Mouse (Mus musculus) megakaryocyte, adult 5-6 weeks (primary cell): ENCODE measurements at regions not wholly inside any gene's neighbourhood (a gene's known extent, or its start where the extent isn't known, plus 50 kb on each side); places are given as distances from the start of the nearest gene placed in this dataset.

Experiments used
- ATAC-seq: 2 replicates; pipeline ENCODE4 v1.8.0; 2016; ENCODE audit warnings: mild to moderate bottlenecking, inconsistent platforms; ENCODE audit not compliant: poor library complexity, severe bottlenecking

DNA sequence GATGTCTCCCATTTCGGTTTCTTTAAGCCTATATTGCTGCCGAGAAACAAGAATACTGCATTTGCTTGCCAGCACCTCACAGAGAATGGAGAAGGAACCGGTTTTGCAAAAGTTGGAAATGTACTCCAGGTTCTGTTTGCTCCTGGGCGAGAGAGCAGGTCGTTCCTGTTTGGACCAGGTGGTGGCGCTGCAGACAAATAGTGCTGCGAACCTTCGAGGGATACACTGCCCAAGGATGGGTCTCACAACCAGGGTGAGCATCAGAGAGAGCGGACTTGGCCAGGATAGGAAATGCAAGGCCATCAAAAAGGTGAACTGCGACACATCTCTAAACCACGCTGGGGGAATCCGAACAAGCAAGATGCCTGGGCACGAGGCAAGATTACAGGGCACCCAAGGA, 54.0 kb upstream of the Ets2 start:
- peak; percentile 89 for ATAC-seq

DNA sequence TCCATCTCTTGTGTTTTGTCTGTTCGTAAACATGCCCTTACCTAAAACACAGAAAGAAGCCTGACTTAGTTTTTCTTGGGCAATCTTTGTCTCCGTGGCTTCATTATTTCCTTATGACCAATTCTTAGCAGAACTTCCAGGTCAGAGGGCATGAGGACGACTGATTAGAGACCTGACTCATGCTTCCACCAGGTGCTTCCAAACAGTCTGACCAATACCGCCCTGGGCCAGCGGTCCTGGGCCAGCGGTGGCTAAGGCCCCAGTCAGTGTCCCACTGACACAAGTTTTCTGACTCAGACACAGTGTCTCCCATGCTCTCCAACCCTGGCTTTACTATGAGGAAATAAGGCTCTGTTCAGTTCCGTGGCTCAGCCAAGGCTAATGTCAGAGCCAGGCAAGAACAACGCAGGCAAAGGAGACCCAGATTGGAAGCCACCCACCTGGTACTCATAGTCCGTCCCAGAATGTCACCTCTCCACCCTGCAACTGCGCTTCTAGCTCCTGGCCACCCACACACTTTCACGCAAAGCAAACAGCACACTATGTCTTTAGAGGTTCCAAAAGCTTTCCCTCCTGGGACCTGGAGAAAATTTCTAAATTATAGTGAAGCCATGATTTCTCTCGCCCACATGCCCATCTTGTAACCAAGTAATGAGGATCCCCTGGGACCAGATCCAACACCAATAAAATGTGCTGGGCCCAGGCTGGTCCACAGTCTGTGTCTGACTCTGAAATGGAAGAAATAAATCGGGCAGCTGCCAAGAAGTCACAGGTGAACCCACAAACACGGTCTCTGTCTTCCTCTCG, 56.6 kb upstream of the Erg start:
- no peak for ATAC-seq

DNA sequence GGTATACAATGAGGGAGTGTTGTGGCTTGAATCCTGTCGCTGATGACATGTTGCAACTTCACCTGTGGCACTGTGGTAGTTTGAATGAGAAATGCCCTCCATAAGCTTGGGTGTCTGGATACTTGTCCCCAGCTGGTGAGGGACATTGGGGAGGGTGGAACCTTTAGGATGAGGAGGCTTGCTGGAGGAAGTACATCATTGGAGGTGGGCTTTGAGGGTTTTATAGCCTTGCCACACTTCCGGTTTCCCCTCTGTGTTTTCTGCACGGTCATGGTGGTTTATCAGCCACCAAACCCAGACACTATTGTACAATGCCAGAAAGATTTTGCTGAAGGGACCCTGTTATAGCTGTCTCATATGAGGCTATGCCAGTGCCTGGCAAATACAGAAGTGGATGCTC, 54.3 kb upstream of the Erg start:
- peak; percentile 75 for ATAC-seq

DNA sequence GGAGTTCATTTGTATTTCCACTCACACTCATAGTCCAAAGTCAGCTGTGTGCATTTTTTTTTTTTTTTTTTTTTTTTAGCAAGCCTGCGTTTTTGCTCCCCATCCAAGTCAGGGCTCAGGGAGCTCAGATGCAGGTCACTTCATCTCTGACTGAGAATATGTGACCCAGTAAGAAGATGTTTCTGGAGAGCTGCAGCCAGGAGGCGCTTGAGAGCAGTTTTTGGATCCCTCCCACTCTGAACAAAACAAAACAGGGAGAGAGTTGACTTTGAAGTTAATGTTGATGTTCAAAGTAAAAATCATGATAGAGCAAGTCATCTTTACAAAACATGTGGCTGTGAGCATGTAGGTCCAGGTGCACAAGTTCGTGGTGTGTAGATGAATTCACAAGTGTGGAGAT, 53.3 kb upstream of the Erg start:
- no peak for ATAC-seq

DNA sequence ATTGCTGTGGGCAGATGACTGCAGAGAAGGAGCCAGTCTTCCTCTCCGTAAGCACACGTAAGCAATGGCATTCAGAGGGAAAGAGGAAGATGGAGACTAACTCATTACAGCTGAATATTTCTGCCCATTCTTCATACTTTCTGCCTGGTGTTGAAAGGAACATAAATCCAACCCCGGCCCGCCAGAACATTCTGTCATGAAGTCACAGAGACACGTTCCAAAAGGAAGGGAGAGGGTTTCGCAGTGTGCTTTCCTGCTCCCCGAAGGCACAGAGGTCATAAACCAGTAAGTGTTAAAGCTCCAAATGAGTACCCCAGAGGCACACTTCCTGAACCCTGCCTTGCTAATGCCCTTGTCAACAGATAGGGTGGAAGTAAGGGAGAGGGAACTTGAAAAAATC, 51.5 kb upstream of the Erg start:
- no peak for ATAC-seq

DNA sequence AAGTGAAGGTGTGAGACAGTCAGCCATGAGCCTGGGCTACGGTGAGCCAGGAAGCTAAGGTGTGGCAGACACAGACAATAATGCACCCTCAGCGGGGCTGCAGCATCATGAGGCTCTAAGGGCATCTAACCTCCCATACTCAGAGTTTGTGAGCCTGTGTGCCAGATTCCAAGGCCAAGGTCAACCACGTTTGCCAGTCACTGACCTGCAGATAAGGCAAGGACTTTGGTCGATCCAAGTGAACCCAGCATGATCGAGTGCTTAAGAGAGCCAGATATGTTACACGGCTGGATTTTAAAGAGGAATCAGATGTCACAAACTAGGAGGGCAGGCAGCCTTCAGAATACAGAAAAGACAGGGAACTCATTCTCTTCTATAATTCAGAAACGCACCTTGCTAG, 50.2 kb upstream of the Erg start:
- ATAC-seq = no peak
